Mouse (Mus musculus): Measurements from ENCODE around the gene Rbm25.
"Not testable (repeated sequence)": the region's sequence is repeated elsewhere in the genome, so short reads cannot be mapped to it uniquely, and the experiment has no call there.

Rbm25 gene

GRCm38 (mm10) chr12:83630936-83631335 is at the start of gene Rbm25:
Rbm25 (plus strand) TSS chr12:83631236.
- DNase-seq: not testable (repeated sequence)

- DNase-seq: no peak
Measured at GRCm38 (mm10) chr12:83582106-83582505, 48.9 kb upstream of the Rbm25 start.

GRCm38 (mm10) chr12:83582747-83583146 is 48.3 kb upstream of the Rbm25 start:
- DNase-seq: no peak

- DNase-seq: no peak
Measured at GRCm38 (mm10) chr12:83586628-83587027, 44.4 kb upstream of the Rbm25 start.

GRCm38 (mm10) chr12:83591754-83592501 is 39.1 kb upstream of the Rbm25 start:
- no peak for DNase-seq

GRCm38 (mm10) chr12:83594454-83595040 is 36.5 kb upstream of the Rbm25 start:
- no peak for DNase-seq

- DNase-seq: peak in 1 of 2 experiments; percentile 1
Measured at GRCm38 (mm10) chr12:83596191-83596954, 34.7 kb upstream of the Rbm25 start.

GRCm38 (mm10) chr12:83597025-83597501 is 34.0 kb upstream of the Rbm25 start, which contains the start of gene Zfyve1:
Zfyve1 (minus strand) TSS chr12:83597222.
- peak; percentile 84 to 86 for DNase-seq

- DNase-seq: no peak
Measured at GRCm38 (mm10) chr12:83597881-83598280, 33.2 kb upstream of the Rbm25 start.

GRCm38 (mm10) chr12:83602285-83602684 is 28.8 kb upstream of the Rbm25 start:
- DNase-seq: no peak

GRCm38 (mm10) chr12:83606411-83606810 is 24.6 kb upstream of the Rbm25 start:
- DNase-seq: not testable (repeated sequence)

- no peak for DNase-seq
Measured at GRCm38 (mm10) chr12:83617261-83617660, 13.8 kb upstream of the Rbm25 start.

GRCm38 (mm10) chr12:83618981-83619380 is 12.1 kb upstream of the Rbm25 start:
- no peak for DNase-seq

GRCm38 (mm10) chr12:83620694-83621093 is 10.3 kb upstream of the Rbm25 start:
- DNase-seq: not testable (repeated sequence)

- DNase-seq: no peak
Measured at GRCm38 (mm10) chr12:83622031-83622755, 8.8 kb upstream of the Rbm25 start.

- no peak for DNase-seq
Measured at GRCm38 (mm10) chr12:83624321-83624720, 6.7 kb upstream of the Rbm25 start.

GRCm38 (mm10) chr12:83631743-83632679 is 975 bp downstream of the Rbm25 start:
- DNase-seq: peak; percentile 94 to 96

GRCm38 (mm10) chr12:83632680-83633025 is 1.6 kb downstream of the Rbm25 start:
- peak; percentile 60 to 67 for DNase-seq

GRCm38 (mm10) chr12:83633807-83634206 is 2.8 kb downstream of the Rbm25 start:
- DNase-seq: no peak

GRCm38 (mm10) chr12:83641233-83641632 is 10.2 kb downstream of the Rbm25 start:
- no peak for DNase-seq

- no peak for DNase-seq
Measured at GRCm38 (mm10) chr12:83643116-83643515, 12.1 kb downstream of the Rbm25 start.

GRCm38 (mm10) chr12:83650346-83650745 is 19.3 kb downstream of the Rbm25 start:
- DNase-seq: no peak

Measured in B cell, adult 2 months (primary cell).